ENCODE assay signal across 10 mouse cellular contexts in the genomic region with DNA sequence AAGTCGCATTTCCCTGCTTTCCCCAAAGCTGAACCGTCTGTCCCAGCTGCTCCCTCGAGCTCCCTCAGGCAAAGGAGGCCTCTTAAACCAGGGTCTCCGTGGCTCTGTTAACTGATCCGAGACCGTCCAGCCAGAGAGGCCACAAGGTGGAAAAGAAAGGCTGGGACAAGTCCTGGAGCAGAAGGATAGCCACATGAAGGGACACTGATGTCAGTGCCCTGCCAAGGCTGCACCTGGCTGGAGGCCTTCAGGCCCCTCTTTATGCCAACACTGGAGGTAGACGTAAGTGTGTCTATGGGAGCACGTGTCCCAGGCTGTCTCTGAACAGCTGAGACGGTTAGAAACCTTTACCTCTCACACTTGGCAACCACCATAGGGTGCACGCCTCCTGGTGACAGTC. TPM values are rescaled to one million over a fixed set of nuclear protein-coding genes. Genes with fewer than 3 reads are reported as not detected.
DNase-seq lines count a peak whose midpoint lies in the region; ATAC-seq lines count a peak whose summit lies in the region.
"Had no signal": no experiment of that assay in that cellular context is flagged by ENCODE, and none has a peak within 500 bp of the region (broad histone marks: within the 10 kb centered on the region; RNA-seq: fewer than 3 reads in every experiment).

No protein-coding gene starts in this region.

- no peaks in the 10 kb centered on the region for H3K9me3 ChIP-seq in kidney, embryonic 15.5 days (replicated peaks)
- no peaks in the 10 kb centered on the region for H3K9me3 ChIP-seq in intestine, embryonic 15.5 days
- H3K9me3 ChIP-seq: neural tube, embryonic 12.5 days had no signal

- WGBS in kidney, embryonic 15.5 days: 49% methylated on average over 10 of the region's 10 CpGs
- 67% methylated on average over 10 of the region's 10 CpGs for WGBS in intestine, embryonic 15.5 days

- no peak overlapping the region for H3K4me2 ChIP-seq in kidney, embryonic 15.5 days
- H3K4me2 ChIP-seq in intestine, embryonic 15.5 days (replicated peaks): no peak overlapping the region
- H3K4me2 ChIP-seq: neural tube, embryonic 12.5 days had no signal

- H3K4me3 ChIP-seq in kidney, embryonic 15.5 days (replicated peaks): no peak overlapping the region
- H3K4me3 ChIP-seq in intestine, embryonic 15.5 days (replicated peaks): no peak overlapping the region
- H3K4me3 ChIP-seq: neural tube, embryonic 12.5 days had no signal

- H3K9ac ChIP-seq in kidney, embryonic 15.5 days: 0 out of 2 replicates have a peak overlapping the region, but pooled peaks have one; percentile 1
- H3K9ac ChIP-seq in intestine, embryonic 15.5 days: no peak overlapping the region
- H3K9ac ChIP-seq: liver, embryonic 14.5 days; neural tube, embryonic 12.5 days had no signal

- peak overlapping the region; percentile 84 for H3K27ac ChIP-seq in kidney, embryonic 15.5 days
- peak overlapping the region; percentile 90 for H3K27ac ChIP-seq in intestine, embryonic 15.5 days
- H3K27ac ChIP-seq: liver, embryonic 14.5 days; neural tube, embryonic 12.5 days had no signal

- peaks cover 13% of the 10 kb centered on the region for H3K36me3 ChIP-seq in kidney, embryonic 15.5 days
- peaks cover 10% of the 10 kb centered on the region; the same call in 1 of the 2 replicates for H3K36me3 ChIP-seq in intestine, embryonic 15.5 days
- H3K36me3 ChIP-seq: neural tube, embryonic 12.5 days had no signal

- no peak for DNase-seq in cerebellum, adult 11 months
- DNase-seq in kidney, adult 9 months: no peak
- DNase-seq in cerebellum, adult 9-11 months: peak; percentile 78
- no peak for DNase-seq in MN1 (ENCODE audit: low spot score)
- DNase-seq in left cerebral cortex, adult 9 months (ENCODE audit: low spot score in 2 of 2): no peak

- peak; percentile 40; the same call in 1 of the 2 replicates for ATAC-seq in cerebellum, adult (ENCODE audit: insufficient number of reproducible peaks, low FRiP score, low TSS enrichment)
- no peak for ATAC-seq in kidney, embryonic 15.5 days (replicated peaks; ENCODE audit: low FRiP score)
- ATAC-seq in intestine, embryonic 15.5 days: no peak

- peaks cover 68% of the 10 kb centered on the region for H3K4me1 ChIP-seq in kidney, embryonic 15.5 days
- H3K4me1 ChIP-seq in intestine, embryonic 15.5 days (replicated peaks): peaks cover 51% of the 10 kb centered on the region

- no peaks in the 10 kb centered on the region for H3K27me3 ChIP-seq in kidney, embryonic 15.5 days
- no peaks in the 10 kb centered on the region for H3K27me3 ChIP-seq in intestine, embryonic 15.5 days (replicated peaks)
- H3K27me3 ChIP-seq: neural tube, embryonic 12.5 days had no signal

RNA-seq across cellular contexts. Expression of a gene that starts 57.1 kb away (rescaled TPM):
- 53.7 and 58.5 TPM in 2 replicates for polyA plus RNA-seq in kidney, embryonic 15.5 days (2015; fragmentation: Nextera tagmentation; extraction: Ambion mirVana)
- polyA plus RNA-seq in intestine, embryonic 15.5 days (2015; fragmentation: Nextera tagmentation; extraction: Ambion mirVana): 56.0 and 60.1 TPM in 2 replicates
